In the genomic region with DNA sequence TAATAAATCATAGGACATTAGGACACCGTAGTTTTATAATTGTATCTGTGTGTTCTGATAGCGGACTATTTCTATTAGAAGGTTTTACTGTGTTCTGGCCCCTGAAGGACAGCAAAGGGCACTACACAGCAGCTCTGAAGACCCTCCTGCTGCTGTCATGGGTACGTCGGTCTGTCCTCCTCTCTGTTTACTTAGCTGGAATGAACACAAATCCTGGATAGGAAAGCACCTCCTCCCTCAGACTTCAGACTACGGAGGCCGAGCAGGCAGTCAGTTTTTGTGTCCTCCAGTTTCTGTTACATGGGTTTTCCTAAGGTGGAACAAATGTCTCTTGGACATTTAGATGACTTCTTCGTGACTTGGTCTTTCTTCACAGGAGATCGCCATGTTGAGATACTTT, we compare ENCODE assay signal across 13 mouse cellular contexts.
"Had no signal": no experiment of that assay in that cellular context is flagged by ENCODE, and none has a peak within 500 bp of the region (broad histone marks: within the 10 kb centered on the region; RNA-seq: fewer than 3 reads in every experiment).

No protein-coding gene starts in this region.

- H3K27me3 ChIP-seq: neural tube, embryonic 12.5 days had no signal

- H3K9ac ChIP-seq: lung, embryonic 14.5 days; neural tube, embryonic 12.5 days had no signal

- H3K36me3 ChIP-seq: limb, embryonic 10.5 days; midbrain, embryonic 10.5 days; neural tube, embryonic 12.5 days had no signal

- DNase-seq: kidney, adult 2 months; lung, embryonic 14.5 days; lung, postnatal 10 days; lung, postnatal 4 days; midbrain, embryonic 14.5 days; thymus, postnatal 14 days had no signal

- H3K4me3 ChIP-seq: layer of hippocampus, adult 2 months; left cerebral cortex, adult 2 months; limb, embryonic 10.5 days; midbrain, embryonic 10.5 days; neural tube, embryonic 12.5 days had no signal

- H3K4me2 ChIP-seq: lung, embryonic 14.5 days; neural tube, embryonic 12.5 days had no signal

- ATAC-seq: hindbrain, embryonic 16.5 days; inflammation-experienced regulatory T-cells, adult 6 months had no signal

- H3K27ac ChIP-seq: limb, embryonic 10.5 days; neural tube, embryonic 12.5 days had no signal

- H3K9me3 ChIP-seq: limb, embryonic 10.5 days; midbrain, embryonic 10.5 days; neural tube, embryonic 12.5 days had no signal
